Mouse (Mus musculus) limb, embryonic 14.5 days (tissue): ENCODE measurements at regions not wholly inside any gene's neighbourhood (a gene's known extent, or its start where the extent isn't known, plus 50 kb on each side); places are given as distances from the start of the nearest gene placed in this dataset.

Experiments used
- ATAC-seq: fragments of 200-750 bp; cut with Nextera tagmentation; 2 replicates; pipeline ENCODE4 v1.8.0; 2017; ENCODE audit warnings: low read depth, moderate number of reproducible peaks, moderate TSS enrichment; ENCODE audit not compliant: low FRiP score
- DNase-seq: peaks from one replicate; pipeline ENCODE4 v3.0.0-alpha.2; 2015; ENCODE audit warnings: low spot score
- H3K27ac ChIP-seq: fragments of 300-500 bp; sonication (generic); replicated peaks from 2 replicates; pipeline ENCODE4 v1.5.1; 2014; ENCODE audit warnings: low read depth, mild to moderate bottlenecking, low read length, moderate library complexity, mixed read lengths
- H3K27me3 ChIP-seq: fragments of 300-500 bp; sonication (generic); 2 replicates; pipeline ENCODE4 v1.6.1; 2014; ENCODE audit warnings: low read length, mixed read lengths; ENCODE audit not compliant: control insufficient read depth, insufficient read depth
- H3K36me3 ChIP-seq: fragments of 300-500 bp; sonication (generic); 2 replicates; pipeline ENCODE4 v1.6.1; 2014; ENCODE audit warnings: mild to moderate bottlenecking, low read length, moderate library complexity, mixed read lengths; ENCODE audit not compliant: control insufficient read depth, insufficient read depth
- H3K4me1 ChIP-seq: fragments of 300-500 bp; sonication (generic); 2 replicates; pipeline ENCODE4 v1.6.1; 2014; ENCODE audit warnings: antibody characterized with exemption, low read length, mixed read lengths; ENCODE audit not compliant: control insufficient read depth, insufficient read depth
- H3K4me2 ChIP-seq: fragments of 300-500 bp; sonication (generic); replicated peaks from 2 replicates; pipeline ENCODE4 v1.6.1; 2014; ENCODE audit warnings: low read depth, mild to moderate bottlenecking, low read length, moderate library complexity; ENCODE audit not compliant: severe bottlenecking
- H3K4me3 ChIP-seq: fragments of 300-500 bp; sonication (generic); replicated peaks from 2 replicates; pipeline ENCODE4 v1.5.1; 2014; ENCODE audit warnings: low read length
- H3K9ac ChIP-seq: fragments of 300-500 bp; sonication (generic); 2 replicates; pipeline ENCODE4 v1.6.1; 2014; ENCODE audit warnings: mild to moderate bottlenecking, low read depth, low read length, moderate library complexity; ENCODE audit not compliant: severe bottlenecking
- H3K9me3 ChIP-seq: fragments of 300-500 bp; sonication (generic); 2 replicates; pipeline ENCODE4 v1.6.1; 2016; ENCODE audit warnings: low read length; ENCODE audit not compliant: control insufficient read depth
- POLR2A ChIP-seq: fragments of 200-500 bp; IDR thresholded peaks from 2 replicates; pipeline ENCODE4 v1.8.0; 2012; ENCODE audit warnings: inconsistent platforms, mild to moderate bottlenecking, moderate library complexity, borderline replicate concordance; ENCODE audit not compliant: insufficient read depth, insufficient read length; ENCODE audit errors: extremely low read depth
- WGBS: fragments of 180-500 bp; shearing (Covaris S2); extraction: QIAGEN DNeasy Blood & Tissue Kit; methylation state at CpG from one replicate; pipeline ENCODE4 v1.1.7; 2014; 5-methylcytosine and 5-hydroxymethylcytosine counted together

GRCm38 (mm10) chr4:98236006-98236783 lies 146.9 kb downstream of the Tm2d1 start:
- Histone ChIP-seq H3K4me3 (no peak overlapping the region), H3K27me3 (no peaks in the 10 kb centered on the region), H3K4me2 (no peak overlapping the region), H3K4me1 (peaks cover 6% of the 10 kb centered on the region; the same call in 1 of the 2 replicates), H3K36me3 (no peaks in the 10 kb centered on the region), H3K27ac (no peak overlapping the region), H3K9ac (no peak overlapping the region), H3K9me3 (no peaks in the 10 kb centered on the region)
- no peak for TF ChIP-seq POLR2A
- 70% methylated on average over 12 of the region's 12 CpGs for WGBS
- ATAC-seq = no peak
- no peak for DNase-seq

- H3K36me3 ChIP-seq = no peaks in the 10 kb centered on the region
- DNase-seq (no peak), ATAC-seq (no peak)
- H3K4me3 ChIP-seq = no peak overlapping the region
- no peak overlapping the region for H3K9ac ChIP-seq
- no peak overlapping the region for H3K4me2 ChIP-seq
- H3K27me3 ChIP-seq = no peaks in the 10 kb centered on the region
- H3K4me1 ChIP-seq = no peaks in the 10 kb centered on the region
- WGBS = 84% methylated on average over 4 of the region's 4 CpGs
- H3K27ac ChIP-seq = no peak overlapping the region
- H3K9me3 ChIP-seq = no peaks in the 10 kb centered on the region
- TF ChIP-seq POLR2A = no peak
These were observed 154.9 kb downstream of the Tm2d1 start for GRCm38 (mm10) chr4:98228193-98228592.

GRCm38 (mm10) chr4:98224366-98224765 lies 158.7 kb downstream of the Tm2d1 start:
- Histone ChIP-seq H3K9me3 (no peaks in the 10 kb centered on the region), H3K9ac (no peak overlapping the region), H3K4me1 (no peaks in the 10 kb centered on the region; the same call in 1 of the 2 replicates), H3K4me3 (no peak overlapping the region), H3K27ac (peak overlapping the region; percentile 55; the same call in 1 of the 2 replicates), H3K4me2 (no peak overlapping the region), H3K27me3 (no peaks in the 10 kb centered on the region), H3K36me3 (no peaks in the 10 kb centered on the region)
- TF ChIP-seq POLR2A = no peak
- ATAC-seq (no peak), DNase-seq (peak; percentile 25)
- WGBS = 23% methylated on average over 7 of the region's 7 CpGs

GRCm38 (mm10) chr4:98223429-98223828 lies 159.7 kb downstream of the Tm2d1 start:
- H3K4me3 ChIP-seq = no peak overlapping the region
- DNase-seq (peak; percentile 89), ATAC-seq (peak; percentile 90)
- no peaks in the 10 kb centered on the region; the same call in 1 of the 2 replicates for H3K4me1 ChIP-seq
- no peak overlapping the region for H3K4me2 ChIP-seq
- no peaks in the 10 kb centered on the region for H3K36me3 ChIP-seq
- H3K27ac ChIP-seq = peak overlapping the region; percentile 3
- WGBS = 5% methylated on average over 8 of the region's 8 CpGs
- no peak overlapping the region for H3K9ac ChIP-seq
- H3K27me3 ChIP-seq = no peaks in the 10 kb centered on the region
- TF ChIP-seq POLR2A = no peak
- no peaks in the 10 kb centered on the region for H3K9me3 ChIP-seq

GRCm38 (mm10) chr4:98221566-98221965 lies 161.5 kb downstream of the Tm2d1 start:
- ATAC-seq (no peak), DNase-seq (no peak)
- no peak for TF ChIP-seq POLR2A
- Histone ChIP-seq H3K9me3 (no peaks in the 10 kb centered on the region), H3K4me1 (no peaks in the 10 kb centered on the region; the same call in 1 of the 2 replicates), H3K27me3 (no peaks in the 10 kb centered on the region), H3K4me3 (no peak overlapping the region), H3K36me3 (no peaks in the 10 kb centered on the region), H3K4me2 (no peak overlapping the region), H3K9ac (no peak overlapping the region), H3K27ac (no peak overlapping the region)
- 73% methylated on average over 4 of the region's 4 CpGs for WGBS

GRCm38 (mm10) chr4:98215218-98215617 lies 167.9 kb downstream of the Tm2d1 start:
- Histone ChIP-seq H3K4me1 (0 out of 2 replicates have a peak, but pooled peaks cover 2% of the 10 kb centered on the region), H3K4me3 (no peak overlapping the region), H3K36me3 (no peaks in the 10 kb centered on the region), H3K27ac (no peak overlapping the region), H3K27me3 (no peaks in the 10 kb centered on the region), H3K4me2 (no peak overlapping the region), H3K9ac (no peak overlapping the region), H3K9me3 (no peaks in the 10 kb centered on the region)
- 81% methylated on average over 5 of the region's 5 CpGs for WGBS
- no peak for DNase-seq
- no peak for ATAC-seq
- no peak for TF ChIP-seq POLR2A
